Mouse (Mus musculus) forebrain, embryonic 15.5 days (tissue): ENCODE data around the gene Slamf7. TPM values are rescaled to one million over a fixed set of nuclear protein-coding genes. Genes with fewer than 3 reads are reported as not detected.

Source experiments
- ATAC-seq: fragments of 200-750 bp; cut with Nextera tagmentation; replicated peaks from 2 replicates; pipeline ENCODE4 v1.8.0; 2017; ENCODE audit warnings: mild to moderate bottlenecking, moderate TSS enrichment, moderate library complexity
- H3K27ac ChIP-seq: fragments of 300-500 bp; sonication (generic); replicated peaks from 2 replicates; pipeline ENCODE4 v1.5.1; 2015; ENCODE audit warnings: mild to moderate bottlenecking, inconsistent platforms
- H3K27me3 ChIP-seq: fragments of 300-500 bp; sonication (generic); 2 replicates; pipeline ENCODE4 v1.6.1; 2015; ENCODE audit warnings: inconsistent platforms
- H3K36me3 ChIP-seq: fragments of 300-500 bp; sonication (generic); 2 replicates; pipeline ENCODE4 v1.6.1; 2015; ENCODE audit warnings: mild to moderate bottlenecking, inconsistent platforms
- H3K4me1 ChIP-seq: fragments of 300-500 bp; sonication (generic); 2 replicates; pipeline ENCODE4 v1.6.1; 2015; ENCODE audit warnings: inconsistent platforms
- H3K4me2 ChIP-seq: fragments of 300-500 bp; sonication (generic); replicated peaks from 2 replicates; pipeline ENCODE4 v1.6.1; 2015; ENCODE audit warnings: mild to moderate bottlenecking, inconsistent platforms
- H3K4me3 ChIP-seq: fragments of 300-500 bp; sonication (generic); 2 replicates; pipeline ENCODE4 v1.5.1; 2015; ENCODE audit warnings: mild to moderate bottlenecking, inconsistent platforms
- H3K9ac ChIP-seq: fragments of 300-500 bp; sonication (generic); replicated peaks from 2 replicates; pipeline ENCODE4 v1.6.1; 2015; ENCODE audit warnings: mild to moderate bottlenecking, inconsistent platforms
- H3K9me3 ChIP-seq: fragments of 300-500 bp; sonication (generic); 2 replicates; pipeline ENCODE4 v1.6.1; 2016; ENCODE audit warnings: inconsistent platforms
- WGBS: fragments of 180-500 bp; shearing (Covaris S2); methylation state at CpG from one replicate; pipeline ENCODE4 v1.1.7; 2015; ENCODE audit warnings: mixed read lengths; 5-methylcytosine and 5-hydroxymethylcytosine counted together
- polyA plus RNA-seq: library from polyadenylated mRNA; unstranded; fragments of >200 nt; fragmentation: Nextera tagmentation; extraction: Ambion mirVana; gene quantifications from 2 replicates; pipeline ENCODE4 v1.2.1, GENCODE M21; 2015

The Slamf7 gene
- polyA plus RNA-seq, 1 experiment from 2014 or later: not detected

GRCm38 (mm10) chr1:171631447-171631846 lies 21.4 kb downstream of the Slamf7 start:
- no peaks in the 10 kb centered on the region for H3K27me3 ChIP-seq
- no peak overlapping the region for H3K4me2 ChIP-seq
- peak; percentile 75 for ATAC-seq
- H3K4me3 ChIP-seq: no peak overlapping the region
- H3K9me3 ChIP-seq: no peaks in the 10 kb centered on the region
- no peak overlapping the region for H3K9ac ChIP-seq
- H3K27ac ChIP-seq: no peak overlapping the region
- no peaks in the 10 kb centered on the region for H3K4me1 ChIP-seq
- H3K36me3 ChIP-seq: no peaks in the 10 kb centered on the region
- 54% methylated on average over 2 of the region's 2 CpGs for WGBS

- Histone ChIP-seq H3K27me3 (no peaks in the 10 kb centered on the region), H3K9me3 (no peaks in the 10 kb centered on the region), H3K36me3 (no peaks in the 10 kb centered on the region), H3K4me3 (no peak overlapping the region), H3K9ac (no peak overlapping the region), H3K27ac (no peak overlapping the region), H3K4me1 (no peaks in the 10 kb centered on the region), H3K4me2 (no peak overlapping the region)
- WGBS: 62% methylated on average over 4 of the region's 4 CpGs
- ATAC-seq: peak; percentile 70
Measured at GRCm38 (mm10) chr1:171630912-171631311, 21.9 kb downstream of the Slamf7 start.

GRCm38 (mm10) chr1:171630041-171630440 lies 22.8 kb downstream of the Slamf7 start:
- no peak overlapping the region for H3K4me2 ChIP-seq
- 90% methylated on average over 7 of the region's 7 CpGs for WGBS
- ATAC-seq: no peak

GRCm38 (mm10) chr1:171629168-171629567 lies 23.7 kb downstream of the Slamf7 start:
- H3K4me3 ChIP-seq: no peak overlapping the region
- no peaks in the 10 kb centered on the region for H3K36me3 ChIP-seq
- no peak overlapping the region for H3K4me2 ChIP-seq
- H3K4me1 ChIP-seq: no peaks in the 10 kb centered on the region
- 84% methylated on average over 6 of the region's 6 CpGs for WGBS
- no peak overlapping the region for H3K27ac ChIP-seq
- no peak overlapping the region for H3K9ac ChIP-seq
- no peak for ATAC-seq
- H3K9me3 ChIP-seq: no peaks in the 10 kb centered on the region
- H3K27me3 ChIP-seq: no peaks in the 10 kb centered on the region

More at GRCm38 (mm10) chr1:171630041-171630440, 22.8 kb downstream of the Slamf7 start:
- no peaks in the 10 kb centered on the region for H3K4me1 ChIP-seq
- H3K36me3 ChIP-seq: no peaks in the 10 kb centered on the region
- no peak overlapping the region for H3K4me3 ChIP-seq
- H3K27ac ChIP-seq: no peak overlapping the region
- H3K9me3 ChIP-seq: no peaks in the 10 kb centered on the region
- H3K9ac ChIP-seq: no peak overlapping the region
- no peaks in the 10 kb centered on the region for H3K27me3 ChIP-seq

- no peak for ATAC-seq
- H3K4me1 ChIP-seq: no peaks in the 10 kb centered on the region
- no peak overlapping the region for H3K9ac ChIP-seq
- H3K36me3 ChIP-seq: no peaks in the 10 kb centered on the region
- WGBS: 91% methylated on average over 3 of the region's 3 CpGs
- H3K4me2 ChIP-seq: no peak overlapping the region
- H3K27ac ChIP-seq: no peak overlapping the region
- H3K27me3 ChIP-seq: no peaks in the 10 kb centered on the region
- no peaks in the 10 kb centered on the region for H3K9me3 ChIP-seq
- no peak overlapping the region for H3K4me3 ChIP-seq
Measured at GRCm38 (mm10) chr1:171627801-171628200, 25.0 kb downstream of the Slamf7 start.

GRCm38 (mm10) chr1:171620091-171620490 lies 32.7 kb downstream of the Slamf7 start:
- WGBS: 91% methylated on average over 6 of the region's 6 CpGs
- no peaks in the 10 kb centered on the region for H3K36me3 ChIP-seq
- no peak overlapping the region for H3K4me2 ChIP-seq
- H3K27ac ChIP-seq: no peak overlapping the region
- H3K9ac ChIP-seq: no peak overlapping the region
- H3K4me1 ChIP-seq: no peaks in the 10 kb centered on the region
- H3K9me3 ChIP-seq: no peaks in the 10 kb centered on the region
- ATAC-seq: no peak
- H3K27me3 ChIP-seq: no peaks in the 10 kb centered on the region
- H3K4me3 ChIP-seq: no peak overlapping the region

- Histone ChIP-seq H3K4me3 (no peak overlapping the region), H3K9me3 (no peaks in the 10 kb centered on the region), H3K4me2 (no peak overlapping the region), H3K27ac (no peak overlapping the region), H3K27me3 (no peaks in the 10 kb centered on the region), H3K36me3 (no peaks in the 10 kb centered on the region), H3K9ac (no peak overlapping the region), H3K4me1 (no peaks in the 10 kb centered on the region)
- WGBS: 81% methylated on average over 3 of the region's 3 CpGs
- ATAC-seq: no peak
Measured at GRCm38 (mm10) chr1:171619645-171620044, 33.2 kb downstream of the Slamf7 start.

GRCm38 (mm10) chr1:171619001-171619400 lies 33.8 kb downstream of the Slamf7 start:
- Histone ChIP-seq H3K27ac (no peak overlapping the region), H3K4me1 (no peaks in the 10 kb centered on the region), H3K36me3 (no peaks in the 10 kb centered on the region), H3K9me3 (no peaks in the 10 kb centered on the region), H3K4me2 (no peak overlapping the region), H3K4me3 (no peak overlapping the region), H3K9ac (no peak overlapping the region), H3K27me3 (no peaks in the 10 kb centered on the region)
- ATAC-seq: no peak
- WGBS: 82% methylated on average over 8 of the region's 8 CpGs

GRCm38 (mm10) chr1:171616881-171617515 lies 35.8 kb downstream of the Slamf7 start:
- H3K27ac ChIP-seq: no peak overlapping the region
- no peak overlapping the region for H3K4me3 ChIP-seq
- ATAC-seq: no peak
- no peaks in the 10 kb centered on the region for H3K4me1 ChIP-seq
- no peak overlapping the region for H3K9ac ChIP-seq
- no peak overlapping the region for H3K4me2 ChIP-seq
- no peaks in the 10 kb centered on the region for H3K27me3 ChIP-seq
- no peaks in the 10 kb centered on the region for H3K9me3 ChIP-seq
- WGBS: 84% methylated on average over 11 of the region's 11 CpGs
- H3K36me3 ChIP-seq: no peaks in the 10 kb centered on the region

- WGBS: 41% methylated on average over 2 of the region's 2 CpGs
- no peak overlapping the region for H3K27ac ChIP-seq
- no peaks in the 10 kb centered on the region for H3K36me3 ChIP-seq
- no peak for ATAC-seq
- H3K9ac ChIP-seq: no peak overlapping the region
- no peaks in the 10 kb centered on the region for H3K9me3 ChIP-seq
- H3K4me1 ChIP-seq: no peaks in the 10 kb centered on the region
- no peak overlapping the region for H3K4me3 ChIP-seq
- no peaks in the 10 kb centered on the region for H3K27me3 ChIP-seq
- H3K4me2 ChIP-seq: no peak overlapping the region
Measured at GRCm38 (mm10) chr1:171613962-171614361, 38.9 kb downstream of the Slamf7 start.

- ATAC-seq: no peak
Measured at GRCm38 (mm10) chr1:171610781-171611180, 42.1 kb downstream of the Slamf7 start.

GRCm38 (mm10) chr1:171610026-171610425 lies 42.8 kb downstream of the Slamf7 start:
- ATAC-seq: no peak
- 91% methylated on average over 2 of the region's 2 CpGs for WGBS
- no peaks in the 10 kb centered on the region for H3K27me3 ChIP-seq

More at GRCm38 (mm10) chr1:171610781-171611180, 42.1 kb downstream of the Slamf7 start:
- Histone ChIP-seq H3K36me3 (no peaks in the 10 kb centered on the region), H3K4me2 (no peak overlapping the region), H3K4me1 (no peaks in the 10 kb centered on the region), H3K27ac (no peak overlapping the region), H3K27me3 (no peaks in the 10 kb centered on the region), H3K9me3 (no peaks in the 10 kb centered on the region), H3K9ac (no peak overlapping the region), H3K4me3 (no peak overlapping the region)
- 37% methylated on average over 1 of the region's 1 CpGs for WGBS

GRCm38 (mm10) chr1:171607176-171607575 lies 45.7 kb downstream of the Slamf7 start, which contains the start of gene Ly9:
Gene Ly9, minus strand, starts transcription at chr1:171607410.
- Histone ChIP-seq H3K9ac (no peak within 1 kb of the TSS), H3K27ac (no peak within 1 kb of the TSS), H3K4me3 (no peak within 1 kb of the TSS), H3K36me3 (no peaks in the 10 kb centered on the region), H3K9me3 (no peaks in the 10 kb centered on the region), H3K4me1 (no peaks in the 10 kb centered on the region), H3K4me2 (no peak within 1 kb of the TSS), H3K27me3 (no peaks in the 10 kb centered on the region)
- 89% methylated on average over 9 of the region's 9 CpGs for WGBS
- ATAC-seq: no peak

More at GRCm38 (mm10) chr1:171610026-171610425, 42.8 kb downstream of the Slamf7 start:
- Histone ChIP-seq H3K9ac (no peak overlapping the region), H3K4me3 (no peak overlapping the region), H3K9me3 (no peaks in the 10 kb centered on the region), H3K36me3 (no peaks in the 10 kb centered on the region), H3K27ac (no peak overlapping the region), H3K4me1 (no peaks in the 10 kb centered on the region), H3K4me2 (no peak overlapping the region)
